Mouse (Mus musculus): ENCODE measurements around the gene Hccs. TPM values are rescaled to one million over a fixed set of nuclear protein-coding genes. Genes with fewer than 3 reads are reported as not detected.

Hccs gene
- polyA plus RNA-seq, 1 experiment from 2014 or later, result 36.4 TPM

DNA sequence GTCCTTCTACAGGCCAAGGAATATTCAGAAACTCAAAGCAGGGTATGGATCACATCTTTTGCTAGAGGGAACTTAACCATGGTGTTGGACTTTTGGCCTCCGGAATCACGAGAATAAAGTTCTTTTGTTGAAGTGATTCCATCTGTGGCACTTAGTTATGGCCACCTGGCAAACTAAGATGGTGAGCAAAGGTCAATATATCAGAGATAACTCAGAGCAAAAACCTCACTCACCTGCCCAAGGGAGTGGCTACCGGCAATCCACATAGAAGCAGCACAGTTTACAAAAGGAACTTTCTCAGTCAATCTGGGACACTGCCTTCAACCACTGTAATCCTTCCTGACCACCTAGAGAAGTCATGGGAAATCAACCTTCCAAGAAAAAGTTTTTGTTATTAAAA, 11.6 kb downstream of the Hccs start:
- Histone ChIP-seq H3K36me3 (ENCODE audit: control insufficient read depth, insufficient read depth, low read length) (peaks cover 8% of the 10 kb centered on the region; the same call in 1 of the 2 replicates), H3K27me3 (replicated peaks; ENCODE audit: control insufficient read depth, insufficient read depth, low read length) (no peaks in the 10 kb centered on the region), H3K9me3 (replicated peaks; ENCODE audit: control insufficient read depth, low read length) (no peaks in the 10 kb centered on the region), H3K4me2 (ENCODE audit: low read length) (no peak overlapping the region), H3K27ac (ENCODE audit: low read depth, low read length) (no peak overlapping the region), H3K9ac (ENCODE audit: low read length) (no peak overlapping the region), H3K4me3 (ENCODE audit: low read depth, low read length) (no peak overlapping the region), H3K4me1 (ENCODE audit: control insufficient read depth, insufficient read depth, low read length) (no peaks in the 10 kb centered on the region)
- DNase-seq (ENCODE audit: low spot score) (no peak), ATAC-seq (no peak)
- WGBS, result 76% methylated on average over 3 of the region's 3 CpGs

DNA sequence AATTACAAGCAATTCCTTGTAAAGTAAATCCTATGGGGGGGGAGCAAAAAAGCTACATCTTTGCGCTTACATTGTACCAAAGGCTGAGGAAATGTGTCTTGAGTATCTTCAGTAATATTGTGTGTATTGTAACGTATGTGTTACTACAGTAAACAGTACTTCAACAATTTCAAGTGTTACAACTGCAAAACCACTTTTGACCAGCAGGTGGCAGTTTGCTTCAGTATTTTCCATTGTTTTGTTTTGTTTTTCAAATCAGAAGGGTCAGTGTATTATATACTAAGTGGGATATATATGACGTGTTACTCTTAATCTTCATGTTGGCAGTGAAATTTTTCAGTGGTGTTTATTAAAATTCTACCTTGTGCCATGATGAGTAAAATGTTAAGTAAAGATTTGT, 16.2 kb downstream of the Hccs start:
- Histone ChIP-seq H3K27me3 (replicated peaks; ENCODE audit: control insufficient read depth, insufficient read depth, low read length) (no peaks in the 10 kb centered on the region), H3K36me3 (ENCODE audit: control insufficient read depth, insufficient read depth, low read length) (no peaks in the 10 kb centered on the region), H3K4me2 (ENCODE audit: low read length) (no peak overlapping the region), H3K4me1 (ENCODE audit: control insufficient read depth, insufficient read depth, low read length) (no peaks in the 10 kb centered on the region), H3K9me3 (replicated peaks; ENCODE audit: control insufficient read depth, low read length) (no peaks in the 10 kb centered on the region), H3K27ac (ENCODE audit: low read depth, low read length) (no peak overlapping the region), H3K9ac (ENCODE audit: low read length) (no peak overlapping the region), H3K4me3 (ENCODE audit: low read depth, low read length) (no peak overlapping the region)
- peak; percentile 61 for DNase-seq (ENCODE audit: low spot score)
- no peak for ATAC-seq
- 47% methylated on average over 3 of the region's 3 CpGs for WGBS

DNA sequence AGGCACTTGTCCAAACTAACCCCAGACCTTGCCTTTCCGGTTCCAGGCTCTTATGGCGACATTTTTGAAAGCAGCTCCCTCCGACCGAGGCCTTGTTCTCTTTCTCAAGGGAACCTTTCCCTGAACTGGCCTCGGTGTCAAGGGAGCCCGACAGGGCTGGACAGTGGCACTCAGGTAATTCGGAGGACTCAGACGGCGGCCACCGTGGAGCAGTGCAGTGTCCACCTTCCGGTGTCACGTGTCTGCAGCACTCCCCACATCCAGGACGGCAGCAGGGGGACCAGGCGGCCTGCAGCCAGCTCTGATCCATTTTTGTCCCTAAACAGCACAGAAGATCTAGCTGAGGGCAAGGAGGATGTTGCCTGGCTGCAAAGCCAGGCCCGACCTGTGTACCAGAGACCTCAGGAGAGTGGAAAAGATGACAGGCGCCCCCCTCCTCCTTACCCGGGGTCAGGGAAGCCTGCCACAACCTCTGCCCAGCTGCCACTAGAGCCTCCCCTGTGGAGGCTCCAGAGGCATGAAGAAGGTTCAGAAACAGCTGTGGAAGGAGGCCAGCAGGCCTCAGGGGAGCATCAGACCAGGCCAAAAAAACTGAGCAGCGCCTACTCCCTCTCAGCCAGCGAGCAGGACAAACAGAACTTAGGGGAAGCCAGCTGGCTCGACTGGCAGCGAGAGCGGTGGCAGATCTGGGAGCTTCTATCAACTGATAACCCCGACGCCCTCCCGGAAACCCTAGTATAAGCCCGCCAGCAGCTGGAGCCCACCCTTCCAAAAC, 17.7 kb downstream of the Hccs start:
- ATAC-seq, result no peak
- Histone ChIP-seq H3K9ac (ENCODE audit: low read length) (no peak overlapping the region), H3K4me2 (ENCODE audit: low read length) (no peak overlapping the region), H3K36me3 (ENCODE audit: control insufficient read depth, insufficient read depth, low read length) (no peaks in the 10 kb centered on the region), H3K27ac (ENCODE audit: low read depth, low read length) (no peak overlapping the region), H3K4me1 (ENCODE audit: control insufficient read depth, insufficient read depth, low read length) (no peaks in the 10 kb centered on the region), H3K9me3 (replicated peaks; ENCODE audit: control insufficient read depth, low read length) (no peaks in the 10 kb centered on the region), H3K27me3 (replicated peaks; ENCODE audit: control insufficient read depth, insufficient read depth, low read length) (no peaks in the 10 kb centered on the region), H3K4me3 (ENCODE audit: low read depth, low read length) (no peak overlapping the region)
- no peak for DNase-seq (ENCODE audit: low spot score)
- WGBS, result 74% methylated on average over 26 of the region's 26 CpGs

DNA sequence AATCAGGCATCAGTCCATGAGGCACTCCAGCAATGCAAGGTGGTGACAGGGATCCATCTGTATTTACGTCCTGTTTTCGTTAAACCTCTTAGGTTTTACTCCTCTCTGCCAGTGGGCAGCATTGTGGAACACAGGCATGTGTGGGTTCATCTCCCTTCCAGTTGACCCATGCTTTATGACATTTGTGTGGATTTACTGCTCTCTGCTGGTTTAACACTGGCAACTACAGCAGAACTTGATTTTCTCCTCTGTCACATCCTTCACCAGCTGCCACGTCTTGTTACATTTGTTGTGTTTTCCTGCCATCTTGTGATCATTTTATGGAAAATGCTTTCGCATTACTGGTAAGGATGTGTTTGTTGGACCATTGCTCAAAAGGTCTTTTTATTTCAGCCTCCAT, 20.6 kb downstream of the Hccs start:
- Histone ChIP-seq H3K4me1 (ENCODE audit: control insufficient read depth, insufficient read depth, low read length) (no peaks in the 10 kb centered on the region), H3K27me3 (replicated peaks; ENCODE audit: control insufficient read depth, insufficient read depth, low read length) (no peaks in the 10 kb centered on the region), H3K27ac (ENCODE audit: low read depth, low read length) (no peak overlapping the region), H3K4me2 (ENCODE audit: low read length) (no peak overlapping the region), H3K9ac (ENCODE audit: low read length) (no peak overlapping the region), H3K9me3 (replicated peaks; ENCODE audit: control insufficient read depth, low read length) (no peaks in the 10 kb centered on the region), H3K4me3 (ENCODE audit: low read depth, low read length) (no peak overlapping the region), H3K36me3 (ENCODE audit: control insufficient read depth, insufficient read depth, low read length) (no peaks in the 10 kb centered on the region)
- ATAC-seq (peak; percentile 52; the same call in 1 of the 2 replicates), DNase-seq (ENCODE audit: low spot score) (peak; percentile 41)
- 86% methylated on average over 4 of the region's 4 CpGs for WGBS

DNA sequence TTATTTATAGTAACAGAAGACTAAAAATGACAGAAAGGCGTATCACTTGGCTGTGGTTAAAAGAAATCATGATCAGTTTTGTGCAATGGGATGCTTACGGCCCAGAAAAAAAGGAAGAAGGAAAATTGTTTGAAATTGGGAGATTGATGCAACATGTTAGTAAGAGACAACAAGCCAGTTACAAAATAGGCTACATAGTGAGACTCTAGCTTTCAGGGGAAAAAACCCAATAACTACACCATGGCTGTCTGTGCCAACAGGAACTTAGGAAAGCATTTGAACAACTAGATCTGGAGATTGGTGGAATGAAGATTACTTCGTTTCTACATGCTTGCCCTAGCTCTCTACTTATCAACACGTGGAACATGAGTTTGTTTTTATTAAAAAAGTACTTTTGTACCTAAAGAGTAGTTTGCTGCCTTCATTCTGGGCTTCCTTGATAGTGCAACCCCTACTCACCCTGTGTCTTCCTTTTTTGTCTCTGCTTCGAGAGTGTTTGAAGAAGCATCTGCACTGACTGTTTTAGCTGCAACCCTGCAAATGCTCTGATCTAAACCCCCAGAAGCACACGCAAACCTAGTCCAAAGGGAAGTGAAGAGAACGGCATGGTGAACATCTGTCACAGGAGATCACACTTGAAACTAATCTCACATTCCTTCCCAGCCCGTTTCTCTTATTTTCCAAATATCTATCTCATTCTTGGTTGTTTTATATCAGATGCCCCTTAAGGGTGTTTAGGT, 56.6 kb downstream of the Hccs start:
- H3K4me3 ChIP-seq (ENCODE audit: low read depth, low read length), result no peak overlapping the region
- WGBS, result 71% methylated on average over 8 of the region's 8 CpGs
- ATAC-seq, result no peak

DNA sequence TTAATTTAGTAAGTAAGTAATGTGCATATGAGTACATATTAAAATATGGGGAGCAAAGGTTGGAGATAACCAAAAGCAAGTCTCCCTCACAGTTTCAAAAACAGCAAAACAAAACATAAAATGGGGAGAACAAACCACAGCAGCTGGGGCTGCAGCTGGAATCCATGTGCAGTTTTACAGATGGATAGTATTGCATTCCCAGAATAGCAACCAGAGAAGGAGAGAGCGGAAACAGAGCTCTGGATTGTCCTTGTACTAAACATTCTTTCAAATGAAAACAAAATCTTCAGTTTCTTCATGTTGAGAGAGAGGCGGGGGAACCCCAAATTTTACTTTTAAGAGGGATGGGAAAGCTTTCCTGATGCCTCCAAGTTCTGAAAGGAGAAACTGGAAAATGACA, 58.0 kb downstream of the Hccs start:
- no peak for ATAC-seq
- no peak overlapping the region for H3K9ac ChIP-seq (ENCODE audit: low read length)
- H3K4me2 ChIP-seq (ENCODE audit: low read length), result no peak overlapping the region
- WGBS, result 84% methylated on average over 2 of the region's 2 CpGs
- no peak for DNase-seq (ENCODE audit: low spot score)
- no peaks in the 10 kb centered on the region for H3K4me1 ChIP-seq (ENCODE audit: control insufficient read depth, insufficient read depth, low read length)
- H3K27ac ChIP-seq (ENCODE audit: low read depth, low read length), result no peak overlapping the region
- no peaks in the 10 kb centered on the region for H3K27me3 ChIP-seq (replicated peaks; ENCODE audit: control insufficient read depth, insufficient read depth, low read length)
- no peaks in the 10 kb centered on the region for H3K36me3 ChIP-seq (ENCODE audit: control insufficient read depth, insufficient read depth, low read length)
- no peaks in the 10 kb centered on the region for H3K9me3 ChIP-seq (replicated peaks; ENCODE audit: control insufficient read depth, low read length)
- no peak overlapping the region for H3K4me3 ChIP-seq (ENCODE audit: low read depth, low read length)

More for the DNA sequence above, 56.6 kb downstream of the Hccs start:
- H3K9me3 ChIP-seq (replicated peaks; ENCODE audit: control insufficient read depth, low read length), result no peaks in the 10 kb centered on the region
- no peak overlapping the region for H3K4me2 ChIP-seq (ENCODE audit: low read length)
- H3K36me3 ChIP-seq (ENCODE audit: control insufficient read depth, insufficient read depth, low read length), result no peaks in the 10 kb centered on the region
- no peak overlapping the region for H3K27ac ChIP-seq (ENCODE audit: low read depth, low read length)
- no peaks in the 10 kb centered on the region for H3K4me1 ChIP-seq (ENCODE audit: control insufficient read depth, insufficient read depth, low read length)
- no peak for DNase-seq (ENCODE audit: low spot score)
- no peak overlapping the region for H3K9ac ChIP-seq (ENCODE audit: low read length)
- H3K27me3 ChIP-seq (replicated peaks; ENCODE audit: control insufficient read depth, insufficient read depth, low read length), result no peaks in the 10 kb centered on the region

DNA sequence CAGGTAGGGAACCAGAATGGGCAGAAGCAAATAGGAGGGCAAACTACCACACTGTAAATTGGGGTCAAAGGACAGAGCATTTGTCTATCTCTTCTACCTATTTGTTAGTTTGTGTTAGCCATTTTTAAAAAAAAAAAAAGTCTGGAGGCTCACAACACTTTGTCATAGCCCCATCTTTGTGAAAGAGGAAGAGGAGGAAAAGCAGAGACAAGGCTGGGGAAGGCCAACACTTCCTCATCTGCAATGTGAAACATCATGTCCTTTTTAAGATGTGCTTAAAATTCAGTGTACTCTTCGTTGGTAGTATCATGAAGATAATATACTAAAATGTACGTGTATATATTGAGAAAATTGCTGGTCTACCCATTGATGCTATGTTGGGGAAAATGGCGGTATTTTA, 59.1 kb downstream of the Hccs start:
- no peak for DNase-seq (ENCODE audit: low spot score)
- no peaks in the 10 kb centered on the region for H3K4me1 ChIP-seq (ENCODE audit: control insufficient read depth, insufficient read depth, low read length)
- H3K36me3 ChIP-seq (ENCODE audit: control insufficient read depth, insufficient read depth, low read length), result no peaks in the 10 kb centered on the region
- H3K9me3 ChIP-seq (replicated peaks; ENCODE audit: control insufficient read depth, low read length), result no peaks in the 10 kb centered on the region
- H3K9ac ChIP-seq (ENCODE audit: low read length), result no peak overlapping the region
- 76% methylated on average over 3 of the region's 3 CpGs for WGBS
- no peak overlapping the region for H3K4me2 ChIP-seq (ENCODE audit: low read length)
- no peak overlapping the region for H3K27ac ChIP-seq (ENCODE audit: low read depth, low read length)
- no peaks in the 10 kb centered on the region for H3K27me3 ChIP-seq (replicated peaks; ENCODE audit: control insufficient read depth, insufficient read depth, low read length)
- no peak for ATAC-seq
- H3K4me3 ChIP-seq (ENCODE audit: low read depth, low read length), result no peak overlapping the region

DNA sequence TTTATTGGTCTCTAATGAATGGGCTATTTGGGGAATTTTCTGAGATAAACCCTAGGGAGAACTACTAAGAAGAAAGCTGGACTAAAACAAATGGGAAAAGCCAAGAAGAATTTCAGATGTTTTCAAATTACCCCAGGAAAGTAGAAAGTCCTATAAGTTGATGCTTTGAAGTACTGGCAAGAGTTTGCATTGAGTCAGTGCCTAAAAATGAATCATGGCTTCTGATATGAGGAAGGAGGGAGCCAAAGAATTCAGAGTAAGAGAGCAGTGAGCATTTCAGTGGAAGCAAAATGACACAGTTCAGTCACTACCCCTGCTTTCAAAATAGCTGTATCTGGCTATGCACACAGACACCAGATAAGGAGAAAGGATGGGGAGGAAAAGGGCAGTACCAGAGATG, 63.4 kb downstream of the Hccs start:
- H3K27ac ChIP-seq (ENCODE audit: low read depth, low read length), result no peak overlapping the region
- H3K27me3 ChIP-seq (replicated peaks; ENCODE audit: control insufficient read depth, insufficient read depth, low read length), result no peaks in the 10 kb centered on the region

DNA sequence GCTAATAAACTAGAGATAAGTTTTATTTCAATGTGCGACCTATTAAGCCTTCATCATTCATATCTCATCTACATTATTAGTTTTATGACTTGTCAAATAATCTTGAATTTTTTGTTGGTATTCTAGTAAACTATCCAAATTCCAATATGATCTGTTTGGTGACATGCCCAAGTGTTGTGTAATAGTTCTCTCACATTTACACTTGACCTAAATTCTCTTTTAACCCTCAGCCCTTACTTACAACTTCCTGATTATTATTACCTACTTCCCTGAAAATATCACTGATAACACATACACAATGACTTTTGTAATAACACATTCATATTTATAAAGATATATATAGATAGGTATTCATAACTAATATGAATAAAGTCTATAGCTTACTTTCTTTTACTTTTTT, 64.3 kb downstream of the Hccs start:
- H3K36me3 ChIP-seq (ENCODE audit: control insufficient read depth, insufficient read depth, low read length), result no peaks in the 10 kb centered on the region
- WGBS, result 78% methylated on average over 1 of the region's 1 CpGs
- no peak overlapping the region for H3K4me3 ChIP-seq (ENCODE audit: low read depth, low read length)
- H3K27ac ChIP-seq (ENCODE audit: low read depth, low read length), result no peak overlapping the region
- H3K4me1 ChIP-seq (ENCODE audit: control insufficient read depth, insufficient read depth, low read length), result no peaks in the 10 kb centered on the region
- H3K9me3 ChIP-seq (replicated peaks; ENCODE audit: control insufficient read depth, low read length), result no peaks in the 10 kb centered on the region
- DNase-seq (ENCODE audit: low spot score) (no peak), ATAC-seq (no peak)
- no peak overlapping the region for H3K4me2 ChIP-seq (ENCODE audit: low read length)
- no peak overlapping the region for H3K9ac ChIP-seq (ENCODE audit: low read length)
- no peaks in the 10 kb centered on the region for H3K27me3 ChIP-seq (replicated peaks; ENCODE audit: control insufficient read depth, insufficient read depth, low read length)

More for the DNA sequence above, 63.4 kb downstream of the Hccs start:
- H3K4me2 ChIP-seq (ENCODE audit: low read length), result no peak overlapping the region
- DNase-seq (ENCODE audit: low spot score) (no peak), ATAC-seq (no peak)
- H3K9ac ChIP-seq (ENCODE audit: low read length), result no peak overlapping the region
- no peaks in the 10 kb centered on the region for H3K36me3 ChIP-seq (ENCODE audit: control insufficient read depth, insufficient read depth, low read length)
- H3K4me3 ChIP-seq (ENCODE audit: low read depth, low read length), result no peak overlapping the region
- H3K4me1 ChIP-seq (ENCODE audit: control insufficient read depth, insufficient read depth, low read length), result no peaks in the 10 kb centered on the region
- H3K9me3 ChIP-seq (replicated peaks; ENCODE audit: control insufficient read depth, low read length), result no peaks in the 10 kb centered on the region

Data from forebrain, embryonic 14.5 days (tissue).